Mouse (Mus musculus) midbrain, embryonic 11.5 days (tissue): ENCODE measurements at regions not wholly inside any gene's neighbourhood (a gene's known extent, or its start where the extent isn't known, plus 50 kb on each side); places are given as distances from the start of the nearest gene placed in this dataset.

Source experiments
- ATAC-seq: fragments of 200-750 bp; cut with Nextera tagmentation; 2 replicates; pipeline ENCODE4 v1.8.0; 2017; ENCODE audit warnings: moderate TSS enrichment, moderate library complexity; ENCODE audit not compliant: low FRiP score
- DNase-seq: peaks from one replicate; pipeline ENCODE4 v3.0.0; 2015; ENCODE audit warnings: low spot score; ENCODE audit errors: missing footprints
- H3K27ac ChIP-seq: fragments of 300-500 bp; sonication (generic); 2 replicates; pipeline ENCODE4 v1.5.1; 2014; ENCODE audit warnings: low read depth, low read length
- H3K27me3 ChIP-seq: fragments of 300-500 bp; sonication (generic); 2 replicates; pipeline ENCODE4 v1.6.1; 2014; ENCODE audit warnings: mild to moderate bottlenecking, low read length, moderate library complexity, mixed read lengths; ENCODE audit not compliant: control insufficient read depth, insufficient read depth
- H3K36me3 ChIP-seq: fragments of 300-500 bp; sonication (generic); 2 replicates; pipeline ENCODE4 v1.6.1; 2014; ENCODE audit warnings: mild to moderate bottlenecking, low read length, moderate library complexity, mixed read lengths; ENCODE audit not compliant: control insufficient read depth, insufficient read depth
- H3K4me1 ChIP-seq: fragments of 300-500 bp; sonication (generic); 2 replicates; pipeline ENCODE4 v1.6.1; 2014; ENCODE audit warnings: low read length; ENCODE audit not compliant: control insufficient read depth, insufficient read depth
- H3K4me2 ChIP-seq: fragments of 300-500 bp; sonication (generic); 2 replicates; pipeline ENCODE4 v1.6.1; 2014; ENCODE audit warnings: mild to moderate bottlenecking, moderate library complexity
- H3K4me3 ChIP-seq: fragments of 300-500 bp; sonication (generic); 2 replicates; pipeline ENCODE4 v1.5.1; 2014; ENCODE audit warnings: low read depth, low read length
- H3K9ac ChIP-seq: fragments of 300-500 bp; sonication (generic); 2 replicates; pipeline ENCODE4 v1.6.1; 2014; ENCODE audit warnings: low read length
- H3K9me3 ChIP-seq: fragments of 300-500 bp; sonication (generic); 2 replicates; pipeline ENCODE4 v1.6.1; 2016; ENCODE audit warnings: low read length; ENCODE audit not compliant: control insufficient read depth
- WGBS: fragments of 180-500 bp; shearing (Covaris S2); extraction: QIAGEN DNeasy Blood & Tissue Kit; methylation state at CpG from one replicate; pipeline ENCODE4 v1.1.7; 2014; 5-methylcytosine and 5-hydroxymethylcytosine counted together

GRCm38 (mm10) chr13:111997980-111998945 is 189.5 kb upstream of the Map3k1 start:
- H3K36me3 ChIP-seq: no peaks in the 10 kb centered on the region
- H3K4me1 ChIP-seq: peaks cover 6% of the 10 kb centered on the region
- DNase-seq (no peak), ATAC-seq (no peak)
- no peak overlapping the region for H3K9ac ChIP-seq
- H3K9me3 ChIP-seq: no peaks in the 10 kb centered on the region
- H3K4me2 ChIP-seq: no peak overlapping the region
- H3K4me3 ChIP-seq: no peak overlapping the region
- H3K27me3 ChIP-seq: no peaks in the 10 kb centered on the region
- WGBS: 73% methylated on average over 11 of the region's 11 CpGs
- H3K27ac ChIP-seq: no peak overlapping the region

GRCm38 (mm10) chr13:111999647-112000292 is 191.0 kb upstream of the Map3k1 start:
- Histone ChIP-seq H3K36me3 (no peaks in the 10 kb centered on the region), H3K4me3 (no peak overlapping the region), H3K4me2 (no peak overlapping the region), H3K27ac (no peak overlapping the region), H3K9ac (no peak overlapping the region), H3K4me1 (peaks cover 6% of the 10 kb centered on the region), H3K27me3 (no peaks in the 10 kb centered on the region), H3K9me3 (no peaks in the 10 kb centered on the region)
- WGBS: 86% methylated on average over 6 of the region's 6 CpGs
- DNase-seq: no peak
- no peak for ATAC-seq

GRCm38 (mm10) chr13:112000293-112000665 is 191.5 kb upstream of the Map3k1 start:
- DNase-seq (no peak), ATAC-seq (no peak)
- Histone ChIP-seq H3K36me3 (no peaks in the 10 kb centered on the region), H3K4me3 (no peak overlapping the region), H3K4me1 (peaks cover 6% of the 10 kb centered on the region), H3K9ac (no peak overlapping the region), H3K27me3 (no peaks in the 10 kb centered on the region), H3K4me2 (no peak overlapping the region), H3K9me3 (no peaks in the 10 kb centered on the region), H3K27ac (no peak overlapping the region)
- 54% methylated on average over 6 of the region's 6 CpGs for WGBS

GRCm38 (mm10) chr13:112000696-112001095 is 191.9 kb upstream of the Map3k1 start:
- H3K27me3 ChIP-seq: no peaks in the 10 kb centered on the region
- no peak for DNase-seq
- no peak overlapping the region for H3K4me3 ChIP-seq
- no peak overlapping the region for H3K9ac ChIP-seq
- H3K4me1 ChIP-seq: peaks cover 6% of the 10 kb centered on the region
- ATAC-seq: no peak
- H3K4me2 ChIP-seq: no peak overlapping the region
- WGBS: 79% methylated on average over 5 of the region's 5 CpGs
- no peak overlapping the region for H3K27ac ChIP-seq
- no peaks in the 10 kb centered on the region for H3K9me3 ChIP-seq
- no peaks in the 10 kb centered on the region for H3K36me3 ChIP-seq

- H3K9me3 ChIP-seq: no peaks in the 10 kb centered on the region
- WGBS: 48% methylated on average over 20 of the region's 20 CpGs
- H3K36me3 ChIP-seq: no peaks in the 10 kb centered on the region
- H3K27me3 ChIP-seq: no peaks in the 10 kb centered on the region
- no peak overlapping the region for H3K4me3 ChIP-seq
- H3K9ac ChIP-seq: no peak overlapping the region
- H3K27ac ChIP-seq: no peak overlapping the region
- no peak overlapping the region for H3K4me2 ChIP-seq
- DNase-seq (peak; percentile 91), ATAC-seq (peak; percentile 72)
- H3K4me1 ChIP-seq: peaks cover 6% of the 10 kb centered on the region
These were observed 192.6 kb upstream of the Map3k1 start for GRCm38 (mm10) chr13:112001155-112002025.

GRCm38 (mm10) chr13:112002661-112003347 is 194.0 kb upstream of the Map3k1 start:
- Histone ChIP-seq H3K4me3 (no peak overlapping the region), H3K27ac (no peak overlapping the region), H3K9ac (no peak overlapping the region), H3K27me3 (no peaks in the 10 kb centered on the region), H3K9me3 (no peaks in the 10 kb centered on the region), H3K4me1 (peaks cover 6% of the 10 kb centered on the region), H3K4me2 (no peak overlapping the region), H3K36me3 (no peaks in the 10 kb centered on the region)
- ATAC-seq (no peak), DNase-seq (no peak)
- WGBS: 78% methylated on average over 15 of the region's 15 CpGs

GRCm38 (mm10) chr13:112003445-112003844 is 194.7 kb upstream of the Map3k1 start:
- H3K27ac ChIP-seq: no peak overlapping the region
- no peak for ATAC-seq
- H3K4me3 ChIP-seq: no peak overlapping the region
- no peak overlapping the region for H3K4me2 ChIP-seq
- H3K9me3 ChIP-seq: no peaks in the 10 kb centered on the region
- no peak overlapping the region for H3K9ac ChIP-seq
- no peaks in the 10 kb centered on the region for H3K27me3 ChIP-seq
- 89% methylated on average over 7 of the region's 7 CpGs for WGBS
- peaks cover 6% of the 10 kb centered on the region for H3K4me1 ChIP-seq
- no peak for DNase-seq
- no peaks in the 10 kb centered on the region for H3K36me3 ChIP-seq

- ATAC-seq (no peak), DNase-seq (no peak)
- Histone ChIP-seq H3K9ac (no peak overlapping the region), H3K9me3 (no peaks in the 10 kb centered on the region), H3K36me3 (no peaks in the 10 kb centered on the region), H3K27ac (no peak overlapping the region), H3K4me1 (peaks cover 6% of the 10 kb centered on the region), H3K27me3 (no peaks in the 10 kb centered on the region), H3K4me3 (no peak overlapping the region), H3K4me2 (no peak overlapping the region)
- WGBS: 90% methylated on average over 3 of the region's 3 CpGs
These were observed 195.3 kb upstream of the Map3k1 start for GRCm38 (mm10) chr13:112004126-112004525.
